Mouse (Mus musculus) lung, postnatal 0 days (tissue): ENCODE measurements around the gene Fto. TPM values are rescaled to one million over a fixed set of nuclear protein-coding genes. Genes with fewer than 3 reads are reported as not detected.
A peak's percentile ranks its signal among the peaks of the same experiment; 100 is the strongest.

Source experiments
- ATAC-seq: fragments of 200-750 bp; cut with Nextera tagmentation; 2 replicates; pipeline ENCODE4 v1.8.0; 2017; ENCODE audit warnings: moderate library complexity
- DNase-seq: peaks from one replicate; pipeline ENCODE4 v3.0.0-alpha.2; 2016; ENCODE audit warnings: low spot score
- H3K27ac ChIP-seq: fragments of 300-500 bp; sonication (generic); 2 replicates; pipeline ENCODE4 v1.5.1; 2014; ENCODE audit warnings: antibody characterized with exemption, mild to moderate bottlenecking, low read length, mixed read lengths
- H3K27me3 ChIP-seq: fragments of 300-500 bp; sonication (generic); replicated peaks from 2 replicates; pipeline ENCODE4 v1.6.1; 2014; ENCODE audit warnings: low read length, mixed read lengths; ENCODE audit not compliant: insufficient read depth
- H3K36me3 ChIP-seq: fragments of 300-500 bp; sonication (generic); 2 replicates; pipeline ENCODE4 v1.6.1; 2014; ENCODE audit warnings: low read length, mixed read lengths; ENCODE audit not compliant: insufficient read depth
- H3K4me1 ChIP-seq: fragments of 300-500 bp; sonication (generic); 2 replicates; pipeline ENCODE4 v1.6.1; 2014; ENCODE audit warnings: antibody characterized with exemption, low read depth, low read length, mixed read lengths; ENCODE audit not compliant: insufficient read depth
- H3K4me2 ChIP-seq: fragments of 300-500 bp; sonication (generic); replicated peaks from 2 replicates; pipeline ENCODE4 v1.6.1; 2014; ENCODE audit warnings: low read depth, mild to moderate bottlenecking, low read length, moderate library complexity, mixed read lengths
- H3K4me3 ChIP-seq: fragments of 300-500 bp; sonication (generic); 2 replicates; pipeline ENCODE4 v1.5.1; 2014; ENCODE audit warnings: low read depth, low read length
- H3K9ac ChIP-seq: fragments of 300-500 bp; sonication (generic); replicated peaks from 2 replicates; pipeline ENCODE4 v1.6.1; 2014; ENCODE audit warnings: low read depth, mild to moderate bottlenecking
- H3K9me3 ChIP-seq: fragments of 300-500 bp; sonication (generic); 2 replicates; pipeline ENCODE4 v1.6.1; 2016; ENCODE audit warnings: low read length, mixed read lengths
- CTCF ChIP-seq: IDR thresholded peaks from 2 replicates; pipeline ENCODE4 v1.5.1; 2016; ENCODE audit warnings: antibody characterized with exemption, mild to moderate bottlenecking
- EP300 ChIP-seq: IDR thresholded peaks from 2 replicates; pipeline ENCODE4 v1.6.1; 2016; ENCODE audit warnings: antibody characterized with exemption, mild to moderate bottlenecking, control low read depth
- WGBS: fragments of 180-500 bp; shearing (Covaris S2); extraction: QIAGEN DNeasy Blood & Tissue Kit; methylation state at CpG from one replicate; pipeline ENCODE4 v1.1.7; 2014; 5-methylcytosine and 5-hydroxymethylcytosine counted together
- polyA plus RNA-seq: library from polyadenylated mRNA; unstranded; fragments of >200 nt; fragmentation: Nextera tagmentation; extraction: Ambion mirVana; gene quantifications from 2 replicates; pipeline ENCODE4 v1.2.1, GENCODE M21; 2015

The Fto gene
- polyA plus RNA-seq, 1 experiment from 2014 or later = 29.8 TPM

GRCm38 (mm10) chr8:91378846-91379499 lies 65.6 kb downstream of the Fto start:
- Histone ChIP-seq H3K9me3 (no peaks in the 10 kb centered on the region), H3K27ac (no peak overlapping the region), H3K36me3 (no peaks in the 10 kb centered on the region), H3K4me3 (no peak overlapping the region), H3K9ac (no peak overlapping the region), H3K4me1 (peaks cover 21% of the 10 kb centered on the region; the same call in 1 of the 2 replicates), H3K4me2 (peak overlapping the region; percentile 12; the same call in 1 of the 2 replicates), H3K27me3 (no peaks in the 10 kb centered on the region)
- DNase-seq (peak; percentile 90), ATAC-seq (peak; percentile 76)
- 34% methylated on average over 13 of the region's 13 CpGs for WGBS
- TF ChIP-seq EP300 (no peak), CTCF (peak; percentile 89)

- Histone ChIP-seq H3K4me1 (peaks cover 21% of the 10 kb centered on the region; the same call in 1 of the 2 replicates), H3K4me3 (no peak overlapping the region), H3K9me3 (no peaks in the 10 kb centered on the region), H3K27me3 (no peaks in the 10 kb centered on the region), H3K9ac (no peak overlapping the region), H3K36me3 (no peaks in the 10 kb centered on the region), H3K27ac (peak overlapping the region; percentile 58), H3K4me2 (peak overlapping the region; percentile 25; the same call in 1 of the 2 replicates)
- TF ChIP-seq CTCF (no peak), EP300 (no peak)
- WGBS = 25% methylated on average over 10 of the region's 10 CpGs
- DNase-seq (no peak), ATAC-seq (no peak)
Measured at GRCm38 (mm10) chr8:91380796-91381542, 67.6 kb downstream of the Fto start.

GRCm38 (mm10) chr8:91381543-91382106 lies 68.3 kb downstream of the Fto start:
- TF ChIP-seq CTCF (no peak), EP300 (no peak; the same call in none of the 2 replicates)
- H3K4me3 ChIP-seq = no peak overlapping the region
- whole genome bisulfite sequencing = 12% methylated on average over 7 of the region's 7 CpGs
- ATAC-seq (peak; percentile 75), DNase-seq (peak; percentile 88)
- peak overlapping the region; percentile 25 for H3K4me2 ChIP-seq
- peaks cover 16% of the 10 kb centered on the region; the same call in 1 of the 2 replicates for H3K4me1 ChIP-seq
- H3K27me3 ChIP-seq = no peaks in the 10 kb centered on the region
- no peaks in the 10 kb centered on the region for H3K36me3 ChIP-seq
- H3K9me3 ChIP-seq = no peaks in the 10 kb centered on the region
- no peak overlapping the region for H3K9ac ChIP-seq
- H3K27ac ChIP-seq = peak overlapping the region; percentile 58; the same call in 1 of the 2 replicates

GRCm38 (mm10) chr8:91383210-91383609 lies 69.9 kb downstream of the Fto start:
- 77% methylated on average over 3 of the region's 3 CpGs for WGBS
- peaks cover 8% of the 10 kb centered on the region; the same call in 1 of the 2 replicates for H3K4me1 ChIP-seq
- H3K27ac ChIP-seq = 0 out of 2 replicates have a peak overlapping the region, but pooled peaks have one; percentile 0

GRCm38 (mm10) chr8:91383811-91384210 lies 70.5 kb downstream of the Fto start:
- Histone ChIP-seq H3K27me3 (no peaks in the 10 kb centered on the region), H3K9ac (no peak overlapping the region), H3K4me3 (no peak overlapping the region), H3K9me3 (no peaks in the 10 kb centered on the region), H3K4me1 (peaks cover 6% of the 10 kb centered on the region; the same call in 1 of the 2 replicates), H3K36me3 (no peaks in the 10 kb centered on the region), H3K27ac (0 out of 2 replicates have a peak overlapping the region, but pooled peaks have one; percentile 0), H3K4me2 (no peak overlapping the region)
- ATAC-seq (no peak), DNase-seq (no peak)
- TF ChIP-seq CTCF (no peak), EP300 (no peak)
- WGBS = 70% methylated on average over 11 of the region's 11 CpGs

More at GRCm38 (mm10) chr8:91383210-91383609, 69.9 kb downstream of the Fto start:
- no peak overlapping the region for H3K4me2 ChIP-seq
- no peaks in the 10 kb centered on the region for H3K27me3 ChIP-seq
- TF ChIP-seq CTCF = no peak
- no peak for TF ChIP-seq EP300
- no peak overlapping the region for H3K9ac ChIP-seq
- H3K36me3 ChIP-seq = no peaks in the 10 kb centered on the region
- no peaks in the 10 kb centered on the region for H3K9me3 ChIP-seq
- no peak for DNase-seq
- no peak overlapping the region for H3K4me3 ChIP-seq
- no peak for ATAC-seq

GRCm38 (mm10) chr8:91384389-91384788 lies 71.1 kb downstream of the Fto start:
- Histone ChIP-seq H3K9ac (no peak overlapping the region), H3K4me3 (no peak overlapping the region), H3K4me1 (peaks cover 4% of the 10 kb centered on the region; the same call in 1 of the 2 replicates), H3K36me3 (no peaks in the 10 kb centered on the region), H3K27me3 (no peaks in the 10 kb centered on the region), H3K4me2 (no peak overlapping the region), H3K27ac (no peak overlapping the region), H3K9me3 (no peaks in the 10 kb centered on the region)
- ATAC-seq (peak; percentile 51), DNase-seq (peak; percentile 60)
- TF ChIP-seq EP300 = no peak
- no peak for TF ChIP-seq CTCF
- WGBS = 55% methylated on average over 3 of the region's 3 CpGs
